Mouse (Mus musculus) heart, embryonic 10.5 days (tissue): ENCODE data around the gene Rpgrip1. TPM values are rescaled to one million over a fixed set of nuclear protein-coding genes. Genes with fewer than 3 reads are reported as not detected.
"Not testable (repeated sequence)": the region's sequence is repeated elsewhere in the genome, so short reads cannot be mapped to it uniquely, and the experiment has no call there.

Experiments
- DNase-seq: peaks from one replicate; pipeline ENCODE4 v3.0.0-alpha.2; 2017; ENCODE audit warnings: low spot score
- H3K27ac ChIP-seq: fragments of 300-500 bp; sonication (generic); 2 replicates; pipeline ENCODE4 v1.5.1; 2016; ENCODE audit warnings: mild to moderate bottlenecking
- H3K27me3 ChIP-seq: fragments of 300-500 bp; sonication (generic); 2 replicates; pipeline ENCODE4 v1.6.1; 2016; ENCODE audit warnings: mild to moderate bottlenecking; ENCODE audit not compliant: poor library complexity, insufficient read depth, severe bottlenecking
- H3K36me3 ChIP-seq: fragments of 300-500 bp; sonication (generic); 2 replicates; pipeline ENCODE4 v1.6.1; 2016; ENCODE audit warnings: mild to moderate bottlenecking, moderate library complexity
- H3K4me1 ChIP-seq: fragments of 300-500 bp; sonication (generic); 2 replicates; pipeline ENCODE4 v1.6.1; 2016; ENCODE audit warnings: mild to moderate bottlenecking
- H3K4me3 ChIP-seq: fragments of 300-500 bp; sonication (generic); 2 replicates; pipeline ENCODE4 v1.5.1; 2016; ENCODE audit warnings: mild to moderate bottlenecking, moderate library complexity
- H3K9me3 ChIP-seq: fragments of 300-500 bp; sonication (generic); 2 replicates; pipeline ENCODE4 v1.6.1; 2016; ENCODE audit warnings: mild to moderate bottlenecking, moderate library complexity
- WGBS: fragments of 180-500 bp; shearing (Covaris S2); methylation state at CpG from one replicate; pipeline ENCODE4 v1.1.7; 2016; 5-methylcytosine and 5-hydroxymethylcytosine counted together
- polyA plus RNA-seq: library from polyadenylated mRNA; unstranded; fragments of >200 nt; fragmentation: Nextera tagmentation; extraction: Ambion mirVana; gene quantifications from 2 replicates; pipeline ENCODE4 v1.2.1, GENCODE M21; 2016

The Rpgrip1 gene
- 52.3 and 61.7 TPM in 2 replicates for polyA plus RNA-seq

DNA sequence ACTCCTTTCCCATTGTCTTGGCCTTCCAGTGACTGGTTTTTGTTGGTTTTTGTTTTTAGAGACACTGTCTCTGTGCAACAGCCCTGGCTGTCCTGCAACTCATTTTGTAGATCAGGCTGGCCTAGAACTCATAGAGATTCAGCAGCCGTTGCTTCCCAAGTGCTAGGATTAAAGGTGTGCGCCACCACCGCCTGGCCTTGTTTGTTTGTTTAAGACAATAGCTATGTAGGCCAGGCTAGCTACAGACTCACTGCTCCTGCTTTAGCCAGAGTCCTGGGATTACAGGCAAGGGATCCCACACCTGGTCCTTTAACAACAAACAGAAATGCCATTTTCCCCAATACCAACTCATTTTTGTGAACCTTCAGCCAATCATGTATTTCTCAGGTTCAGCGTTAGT lies at the start of gene Rpgrip1:
Rpgrip1 (plus strand) TSS at position 359 of the 400 bp plus-strand sequence.
- 81% methylated on average over 4 of the region's 4 CpGs for WGBS
- Histone ChIP-seq H3K4me1 (0 out of 2 replicates have a peak, but pooled peaks cover 6% of the 10 kb centered on the region), H3K27me3 (no peaks in the 10 kb centered on the region), H3K4me3 (no peak within 1 kb of the TSS), H3K36me3 (no peaks in the 10 kb centered on the region), H3K9me3 (no peaks in the 10 kb centered on the region), H3K27ac (no peak within 1 kb of the TSS)
- DNase-seq, result no peak

DNA sequence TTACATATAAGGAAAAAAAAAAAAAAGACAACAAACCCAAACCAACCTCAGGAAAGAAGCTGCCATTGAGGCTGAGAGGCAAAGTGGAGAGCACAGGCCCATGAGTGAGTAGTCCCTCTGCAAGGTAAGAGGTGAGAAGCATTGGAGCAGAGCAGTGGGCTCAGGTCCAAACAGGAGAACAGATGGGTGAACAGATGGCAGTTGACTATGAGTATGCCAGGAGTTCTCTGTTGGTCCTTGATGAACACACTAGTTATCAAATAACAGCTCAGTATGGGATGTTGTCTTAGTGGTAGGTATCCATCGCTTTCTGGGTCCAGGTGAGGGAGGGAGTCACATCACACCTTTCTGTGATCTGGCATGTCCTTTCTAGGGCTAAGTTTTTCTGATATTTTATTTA lies 49.7 kb upstream of the Rpgrip1 start:
- H3K9me3 ChIP-seq, result no peaks in the 10 kb centered on the region
- no peaks in the 10 kb centered on the region for H3K36me3 ChIP-seq
- no peak overlapping the region for H3K4me3 ChIP-seq
- H3K4me1 ChIP-seq, result no peaks in the 10 kb centered on the region
- H3K27ac ChIP-seq, result no peak overlapping the region
- WGBS, result 67% methylated on average over 1 of the region's 1 CpGs
- no peaks in the 10 kb centered on the region for H3K27me3 ChIP-seq
- no peak for DNase-seq

DNA sequence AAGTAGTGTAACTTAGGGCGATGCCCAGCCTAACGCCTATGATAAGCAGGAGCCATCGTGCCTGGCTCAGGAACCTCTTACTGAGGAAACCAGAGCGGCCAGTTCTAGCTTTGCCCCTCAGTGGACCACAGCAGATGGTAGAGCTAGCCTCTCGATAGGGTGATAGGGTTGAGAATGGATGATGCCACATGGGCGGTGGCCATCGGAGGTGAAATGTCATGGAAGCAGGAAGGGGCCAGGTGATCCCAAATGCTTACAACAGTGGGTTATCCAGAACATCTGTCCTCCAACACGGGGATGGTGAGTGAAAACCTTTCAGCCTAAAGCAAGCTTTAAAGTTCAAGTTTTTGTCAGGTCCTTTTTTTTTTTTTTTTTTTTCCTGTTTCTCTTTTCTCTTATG lies 48.7 kb upstream of the Rpgrip1 start:
- WGBS, result 85% methylated on average over 8 of the region's 8 CpGs

DNA sequence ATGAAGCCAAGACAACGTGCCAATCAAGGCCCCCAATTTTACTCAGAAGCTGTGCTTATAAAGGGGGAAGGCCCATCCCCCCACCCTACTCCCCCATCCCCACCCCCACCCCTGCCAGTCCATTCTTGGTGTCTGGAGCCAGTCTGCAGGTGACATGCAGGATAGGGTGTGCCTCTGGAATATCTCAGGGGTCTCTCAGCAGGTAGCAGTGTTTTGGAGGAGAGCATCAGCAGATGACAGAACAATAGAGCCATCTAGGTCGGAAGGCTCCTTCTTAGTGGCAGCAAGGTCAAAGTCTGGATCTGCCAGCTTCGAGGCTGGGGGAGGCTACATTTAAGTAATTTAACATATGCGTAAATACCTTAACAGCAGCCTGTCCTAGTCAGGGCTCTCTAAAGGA lies 44.4 kb upstream of the Rpgrip1 start:
- H3K9me3 ChIP-seq, result no peaks in the 10 kb centered on the region
- DNase-seq, result no peak
- no peak overlapping the region for H3K4me3 ChIP-seq
- no peaks in the 10 kb centered on the region for H3K4me1 ChIP-seq
- no peak overlapping the region for H3K27ac ChIP-seq
- WGBS, result 51% methylated on average over 4 of the region's 4 CpGs
- H3K27me3 ChIP-seq, result no peaks in the 10 kb centered on the region
- H3K36me3 ChIP-seq, result peaks cover 6% of the 10 kb centered on the region

More for the DNA sequence above, 48.7 kb upstream of the Rpgrip1 start:
- Histone ChIP-seq H3K9me3 (no peaks in the 10 kb centered on the region), H3K27me3 (no peaks in the 10 kb centered on the region), H3K36me3 (no peaks in the 10 kb centered on the region), H3K4me1 (no peaks in the 10 kb centered on the region), H3K27ac (no peak overlapping the region), H3K4me3 (no peak overlapping the region)
- DNase-seq, result no peak

DNA sequence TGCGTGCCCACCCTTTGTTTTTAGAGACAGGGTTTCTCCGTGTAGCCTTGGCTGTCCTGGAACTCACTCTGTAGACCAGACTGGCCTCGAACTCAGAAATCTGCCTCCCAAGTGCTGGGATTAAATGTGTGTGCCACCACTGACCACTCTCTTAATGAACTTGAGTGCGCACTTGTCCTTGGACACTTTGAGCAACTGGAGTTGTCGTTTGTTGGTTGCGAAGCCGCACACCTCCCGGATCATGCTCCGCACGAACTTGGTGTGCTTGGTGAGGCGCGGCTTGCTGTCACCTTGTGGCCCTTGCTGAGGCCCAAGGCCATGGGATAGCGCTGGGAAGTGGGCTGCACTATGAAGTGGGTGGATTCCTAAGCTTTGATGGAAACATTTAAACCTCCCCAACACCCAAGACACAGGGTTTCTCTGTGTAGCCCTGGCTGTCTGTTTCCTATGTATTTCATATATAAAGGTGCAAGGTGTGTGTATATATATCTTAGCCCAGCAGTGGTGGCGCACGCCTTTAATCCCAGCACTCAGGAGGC lies 38.8 kb upstream of the Rpgrip1 start:
- Histone ChIP-seq H3K27ac (no peak overlapping the region), H3K9me3 (no peaks in the 10 kb centered on the region), H3K36me3 (peaks cover 59% of the 10 kb centered on the region), H3K4me1 (no peaks in the 10 kb centered on the region), H3K27me3 (no peaks in the 10 kb centered on the region), H3K4me3 (no peak overlapping the region)
- 93% methylated on average over 15 of the region's 15 CpGs for WGBS
- DNase-seq, result no peak

DNA sequence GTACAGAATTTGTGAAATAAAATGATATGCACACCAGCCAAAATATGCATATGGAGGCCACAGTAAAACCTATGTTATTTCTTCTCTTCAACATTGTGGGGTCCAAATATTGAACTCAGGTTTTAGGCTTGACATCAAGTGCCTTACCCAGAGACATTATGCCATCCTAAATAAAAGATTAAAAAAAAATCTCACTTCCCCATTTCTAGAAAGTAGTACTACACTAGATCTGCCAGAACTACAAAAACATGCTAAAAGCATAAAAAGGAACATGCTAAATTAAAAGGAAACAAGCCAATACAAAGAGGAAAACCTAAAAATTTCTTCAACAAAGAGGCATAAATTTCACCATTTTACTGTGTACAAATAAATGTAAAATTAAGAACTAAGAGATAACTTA lies 27.4 kb upstream of the Rpgrip1 start:
- Histone ChIP-seq H3K36me3 (peaks cover 77% of the 10 kb centered on the region), H3K9me3 (no peaks in the 10 kb centered on the region), H3K4me3 (no peak overlapping the region), H3K27ac (no peak overlapping the region), H3K4me1 (no peaks in the 10 kb centered on the region), H3K27me3 (no peaks in the 10 kb centered on the region)
- DNase-seq, result no peak

- DNase-seq, result no peak
- H3K36me3 ChIP-seq, result peaks cover 65% of the 10 kb centered on the region
- H3K4me1 ChIP-seq, result no peaks in the 10 kb centered on the region
- no peaks in the 10 kb centered on the region for H3K27me3 ChIP-seq
- no peak overlapping the region for H3K27ac ChIP-seq
- WGBS, result 82% methylated on average over 1 of the region's 1 CpGs
- H3K9me3 ChIP-seq, result no peaks in the 10 kb centered on the region
- H3K4me3 ChIP-seq, result no peak overlapping the region
Observed at GRCm38 (mm10) chr14:52094533-52094932, 16.0 kb upstream of the Rpgrip1 start.

DNA sequence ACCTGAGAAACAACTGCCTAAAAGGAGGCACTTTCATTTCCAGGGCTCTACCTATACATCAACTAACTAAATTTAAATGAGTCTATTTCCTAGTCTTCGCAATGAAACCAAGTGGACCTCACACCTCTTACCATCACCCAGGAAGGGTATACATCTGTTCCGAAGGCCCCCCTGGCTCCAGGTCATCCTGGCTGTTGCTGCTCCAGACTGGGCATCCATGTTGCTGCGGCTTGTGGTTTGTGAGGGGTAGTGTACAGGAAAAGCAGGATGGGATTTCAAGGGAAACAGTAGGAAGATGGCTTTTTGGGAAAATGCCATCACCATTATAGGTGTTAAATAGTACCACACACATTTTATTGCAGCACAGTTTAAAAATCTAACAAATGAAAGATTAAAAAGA lies 13.3 kb upstream of the Rpgrip1 start:
- H3K4me1 ChIP-seq, result 0 out of 2 replicates have a peak, but pooled peaks cover 12% of the 10 kb centered on the region
- not testable (repeated sequence) for H3K27me3 ChIP-seq, DNase-seq, H3K27ac ChIP-seq, H3K4me3 ChIP-seq, H3K9me3 ChIP-seq
- H3K36me3 ChIP-seq, result peaks cover 49% of the 10 kb centered on the region
- WGBS, result 92% methylated on average over 3 of the region's 3 CpGs

DNA sequence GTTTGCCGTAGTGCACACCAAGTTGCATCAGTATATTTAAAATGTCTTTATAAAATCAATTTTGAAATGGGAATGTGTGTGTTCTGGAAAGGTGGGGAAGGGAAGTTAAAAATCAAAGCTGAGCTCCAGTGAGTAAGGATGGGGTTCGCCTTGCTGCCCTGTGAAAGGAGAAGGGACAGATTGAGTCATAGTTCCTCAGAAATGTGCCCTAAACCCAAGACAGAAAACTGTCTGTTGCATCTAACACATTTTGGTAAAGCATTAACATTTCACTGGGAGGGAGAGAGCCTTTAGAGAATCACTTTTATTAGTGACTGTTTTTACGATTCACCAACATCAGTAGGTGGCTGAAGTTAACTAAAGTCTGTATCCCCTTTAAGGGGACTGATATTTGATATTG lies 12.1 kb upstream of the Rpgrip1 start:
- not testable (repeated sequence) for H3K9me3 ChIP-seq, H3K27me3 ChIP-seq, DNase-seq, H3K4me3 ChIP-seq, H3K27ac ChIP-seq
- H3K4me1 ChIP-seq, result 0 out of 2 replicates have a peak, but pooled peaks cover 12% of the 10 kb centered on the region
- WGBS, result 85% methylated on average over 3 of the region's 3 CpGs
- H3K36me3 ChIP-seq, result peaks cover 39% of the 10 kb centered on the region

- Histone ChIP-seq H3K27me3 (no peaks in the 10 kb centered on the region), H3K27ac (no peak overlapping the region), H3K4me1 (0 out of 2 replicates have a peak, but pooled peaks cover 12% of the 10 kb centered on the region), H3K4me3 (no peak overlapping the region), H3K9me3 (no peaks in the 10 kb centered on the region), H3K36me3 (peaks cover 36% of the 10 kb centered on the region)
- no peak for DNase-seq
- WGBS, result 86% methylated on average over 2 of the region's 2 CpGs
Observed at GRCm38 (mm10) chr14:52099563-52099962, 10.9 kb upstream of the Rpgrip1 start.

DNA sequence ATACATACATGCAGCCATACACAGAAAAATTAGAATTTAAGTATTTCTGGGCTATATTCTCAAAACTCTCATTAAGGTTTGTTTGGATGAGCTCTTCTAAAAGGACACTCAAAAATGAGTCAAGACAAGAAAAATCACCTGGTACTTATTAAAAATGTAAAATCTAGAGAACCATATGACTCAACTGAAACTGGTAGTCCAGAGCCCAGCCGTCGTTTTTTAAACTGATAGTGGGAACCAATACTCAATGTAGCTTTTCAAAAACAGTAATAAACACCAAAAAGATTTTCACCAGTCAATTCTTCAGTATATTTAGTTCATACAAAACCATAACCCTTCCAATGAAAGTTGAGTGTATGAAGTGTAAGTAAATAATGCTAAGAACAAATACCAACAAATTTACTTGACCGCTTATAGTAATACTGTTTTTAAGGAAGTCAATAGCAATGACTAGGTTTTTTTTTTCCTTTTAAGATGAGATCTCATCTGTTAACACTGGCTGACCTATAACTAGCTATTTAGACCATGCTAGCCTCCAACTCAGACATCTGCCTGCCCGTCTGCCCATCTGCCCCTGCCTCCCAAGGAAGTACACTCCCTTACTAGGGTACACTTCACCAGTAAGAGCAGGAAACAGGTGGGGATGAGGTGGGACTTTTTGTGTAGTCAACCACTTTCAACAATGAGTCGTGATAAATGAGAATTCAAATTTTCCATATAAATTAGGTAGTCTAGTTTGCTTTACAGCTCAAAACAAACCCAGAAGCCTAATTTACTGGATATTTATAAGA lies 10.1 kb upstream of the Rpgrip1 start:
- WGBS, result 73% methylated on average over 5 of the region's 5 CpGs
- Histone ChIP-seq H3K9me3 (no peaks in the 10 kb centered on the region), H3K4me1 (0 out of 2 replicates have a peak, but pooled peaks cover 12% of the 10 kb centered on the region), H3K27ac (no peak overlapping the region), H3K36me3 (peaks cover 29% of the 10 kb centered on the region), H3K4me3 (peak overlapping the region; percentile 32; the same call in 1 of the 2 replicates), H3K27me3 (no peaks in the 10 kb centered on the region)
- DNase-seq, result no peak

DNA sequence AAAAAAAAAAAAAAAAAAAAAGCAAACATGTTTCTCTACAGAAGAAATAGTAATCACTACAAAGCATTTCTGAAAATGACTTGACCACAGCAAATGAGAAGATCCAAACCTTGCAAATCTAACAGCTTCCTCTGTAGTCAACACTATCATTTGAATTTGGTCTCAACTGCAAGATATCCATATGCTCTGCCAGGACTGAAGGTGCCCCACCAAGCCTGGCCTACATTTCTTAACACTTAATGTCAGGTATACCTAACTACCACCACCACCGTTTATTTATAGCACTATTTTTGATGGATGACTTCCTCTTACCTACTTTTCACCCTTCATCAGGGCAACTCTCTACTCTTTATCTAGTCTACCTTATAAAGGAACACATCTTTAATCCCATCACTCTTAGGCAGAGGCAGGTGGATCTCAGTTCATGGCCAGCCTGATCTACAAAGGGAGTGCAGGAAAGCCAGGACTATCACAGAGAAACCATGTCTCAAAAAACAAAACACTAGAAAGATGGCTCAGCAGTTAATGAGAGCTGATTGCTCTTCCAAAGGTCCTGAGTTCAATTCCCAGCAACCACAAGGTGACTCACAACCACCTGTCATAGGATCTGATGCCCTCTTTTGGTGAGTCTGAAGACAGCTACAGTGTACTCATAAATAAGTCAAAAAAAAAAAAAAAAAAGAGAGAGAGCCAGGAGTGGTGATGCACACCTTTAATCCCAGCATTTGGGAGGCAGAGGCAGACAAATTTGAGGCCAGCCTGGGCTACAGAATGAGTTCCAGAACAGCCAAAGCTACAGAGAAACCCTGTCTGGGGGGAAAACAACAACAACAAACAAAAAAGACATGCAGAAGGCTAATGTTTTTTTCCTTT lies 9.0 kb upstream of the Rpgrip1 start:
- peaks cover 19% of the 10 kb centered on the region for H3K36me3 ChIP-seq
- no peak overlapping the region for H3K27ac ChIP-seq
- H3K27me3 ChIP-seq, result no peaks in the 10 kb centered on the region
- no peak for DNase-seq
- 79% methylated on average over 1 of the region's 1 CpGs for WGBS
- H3K9me3 ChIP-seq, result no peaks in the 10 kb centered on the region
- 0 out of 2 replicates have a peak, but pooled peaks cover 14% of the 10 kb centered on the region for H3K4me1 ChIP-seq
- peak overlapping the region; percentile 99 for H3K4me3 ChIP-seq

- 0 out of 2 replicates have a peak, but pooled peaks cover 18% of the 10 kb centered on the region for H3K4me1 ChIP-seq
- peaks cover 9% of the 10 kb centered on the region for H3K36me3 ChIP-seq
- H3K27ac ChIP-seq, result peak overlapping the region; percentile 99
- no peaks in the 10 kb centered on the region for H3K27me3 ChIP-seq
- peak; percentile 80 for DNase-seq
- WGBS, result under 1% methylated on average over 30 of the region's 30 CpGs
- H3K4me3 ChIP-seq, result peak overlapping the region; percentile 99
- no peaks in the 10 kb centered on the region for H3K9me3 ChIP-seq
Observed at GRCm38 (mm10) chr14:52103474-52103855, 7.0 kb upstream of the Rpgrip1 start.
